Mouse (Mus musculus) ovary, postnatal 14 days (tissue): ENCODE results near the gene Leng8.

Experiments used
- DNase-seq: peaks from one replicate; pipeline ENCODE4 v3.0.0; 2022; ENCODE audit warnings: low spot score

The Leng8 gene

DNA sequence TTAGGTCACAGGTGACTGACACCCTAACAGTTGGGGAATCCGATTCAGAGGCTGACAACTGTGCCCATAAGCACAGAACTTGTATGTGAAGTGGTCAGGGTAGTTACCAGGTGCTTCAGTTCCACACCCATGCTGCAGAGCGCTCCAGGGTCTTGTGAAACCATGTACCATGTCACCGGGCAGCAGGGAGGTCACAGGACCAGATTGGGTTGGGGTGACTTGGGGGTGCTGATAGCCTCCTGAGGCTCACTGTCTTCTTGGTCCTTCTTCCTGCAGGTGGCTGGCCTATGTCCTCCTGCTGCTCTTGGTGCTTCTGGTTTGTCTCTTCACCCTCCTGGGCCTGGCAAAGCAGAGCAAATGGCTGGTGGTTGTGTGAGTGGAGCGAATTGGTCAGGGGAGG is 8.9 kb upstream of the Leng8 start:
- no peak for DNase-seq

GRCm38 (mm10) chr7:4128860-4129259 is 8.0 kb upstream of the Leng8 start:
- DNase-seq = no peak

GRCm38 (mm10) chr7:4130686-4131452 is 6.0 kb upstream of the Leng8 start:
- peak; percentile 76 for DNase-seq

GRCm38 (mm10) chr7:4131964-4132363 is 4.9 kb upstream of the Leng8 start:
- no peak for DNase-seq

DNA sequence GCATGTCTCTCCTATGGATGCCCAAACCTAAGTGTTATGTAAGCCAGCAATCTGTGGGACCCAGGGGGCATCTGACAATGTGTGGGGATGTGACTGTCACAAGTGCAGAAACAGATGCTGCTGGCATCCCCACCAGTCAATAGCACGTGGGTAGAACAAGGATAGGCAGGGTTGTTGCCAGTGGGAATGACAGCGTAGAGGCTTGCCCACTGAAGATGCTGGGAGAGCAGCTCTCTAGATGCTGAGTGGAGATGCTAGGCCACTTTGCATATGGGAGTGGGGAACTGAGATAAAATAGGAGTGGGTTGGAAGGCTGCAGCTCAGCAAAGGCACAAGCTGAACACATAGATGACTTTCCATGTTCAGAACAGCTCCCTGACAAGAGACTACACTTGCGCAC is 4.3 kb upstream of the Leng8 start:
- DNase-seq = no peak

GRCm38 (mm10) chr7:4132998-4133397 is 3.8 kb upstream of the Leng8 start:
- DNase-seq = no peak

- no peak for DNase-seq
Observed at GRCm38 (mm10) chr7:4134911-4135310, 1.9 kb upstream of the Leng8 start.

DNA sequence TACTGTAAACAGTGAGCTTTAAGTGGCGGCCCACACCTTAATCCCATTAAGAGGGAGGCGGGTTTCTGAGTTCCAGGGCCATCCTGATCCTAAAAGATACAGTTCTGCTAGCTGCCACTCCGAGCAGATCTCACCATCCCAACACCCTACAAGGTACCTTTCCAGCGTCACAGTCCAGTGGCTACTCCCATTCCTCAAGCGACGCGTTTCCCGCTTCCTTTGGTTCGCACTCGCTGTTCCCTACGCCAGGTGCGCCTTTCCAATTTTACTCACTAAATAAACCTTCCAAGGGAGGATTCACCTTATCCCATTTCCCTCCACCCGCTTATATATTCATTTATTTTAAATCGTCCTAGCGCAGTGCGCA is 452 bp upstream of the Leng8 start:
- DNase-seq = no peak

- no peak for DNase-seq
Observed at GRCm38 (mm10) chr7:4137746-4138145, 907 bp downstream of the Leng8 start.

DNA sequence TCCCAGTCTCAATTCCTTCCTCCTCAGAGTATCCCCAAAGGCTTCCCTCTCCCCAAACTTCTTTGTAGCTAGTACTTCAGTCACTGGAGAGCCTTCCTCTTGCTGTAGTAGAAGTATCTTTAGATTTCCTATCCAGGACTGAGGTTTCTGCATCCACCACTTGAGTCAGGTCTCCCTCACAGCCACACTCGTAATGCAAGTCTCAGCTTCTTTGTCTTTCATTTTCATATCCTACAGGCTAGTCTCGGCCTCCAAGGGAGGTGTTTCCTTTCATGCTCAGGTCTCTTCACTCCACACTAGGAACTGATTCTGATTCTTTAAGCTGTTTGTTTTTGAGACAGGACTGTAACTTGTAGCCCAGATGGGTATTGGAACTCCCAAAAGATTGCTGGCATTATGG is 1.3 kb downstream of the Leng8 start:
- no peak for DNase-seq

DNA sequence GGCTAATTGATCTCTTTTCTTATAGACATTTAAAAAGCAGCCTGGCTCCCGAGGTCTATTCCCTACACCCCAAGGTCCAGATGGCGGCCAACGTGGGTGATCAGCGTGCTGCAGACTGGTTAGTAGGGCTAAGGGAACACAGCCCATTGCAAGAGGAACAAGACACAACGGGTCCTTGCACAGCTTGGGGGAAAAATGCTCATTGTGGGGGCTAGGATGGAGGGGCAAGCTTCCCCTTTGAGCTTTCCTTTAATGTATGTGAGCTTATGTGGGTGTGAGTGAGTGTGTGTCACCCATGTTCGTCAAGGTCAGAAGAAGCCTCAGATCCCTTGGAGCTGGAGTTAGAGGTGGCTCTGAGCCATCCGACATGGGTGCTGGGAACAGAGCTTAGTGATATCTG is 1.8 kb downstream of the Leng8 start:
- no peak for DNase-seq

DNA sequence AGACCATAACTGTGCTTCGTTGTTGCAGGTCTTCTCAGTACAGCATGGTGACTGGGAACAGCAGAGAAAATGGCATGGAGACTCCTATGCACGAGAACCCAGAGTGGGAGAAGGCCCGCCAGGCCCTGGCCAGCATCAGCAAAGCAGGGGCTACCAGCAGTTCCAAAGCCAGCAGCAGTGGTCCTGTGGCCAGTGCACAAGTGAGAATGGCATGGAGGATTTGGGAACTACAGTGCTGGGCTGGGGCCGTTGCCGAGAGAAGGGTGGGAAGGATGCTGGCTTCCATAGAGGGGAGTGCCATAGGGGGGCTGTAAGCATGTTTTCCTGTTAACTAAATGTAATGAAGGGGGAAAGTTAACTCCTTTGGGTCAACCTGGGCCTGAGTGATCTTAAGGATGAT is 2.6 kb downstream of the Leng8 start:
- no peak for DNase-seq

DNA sequence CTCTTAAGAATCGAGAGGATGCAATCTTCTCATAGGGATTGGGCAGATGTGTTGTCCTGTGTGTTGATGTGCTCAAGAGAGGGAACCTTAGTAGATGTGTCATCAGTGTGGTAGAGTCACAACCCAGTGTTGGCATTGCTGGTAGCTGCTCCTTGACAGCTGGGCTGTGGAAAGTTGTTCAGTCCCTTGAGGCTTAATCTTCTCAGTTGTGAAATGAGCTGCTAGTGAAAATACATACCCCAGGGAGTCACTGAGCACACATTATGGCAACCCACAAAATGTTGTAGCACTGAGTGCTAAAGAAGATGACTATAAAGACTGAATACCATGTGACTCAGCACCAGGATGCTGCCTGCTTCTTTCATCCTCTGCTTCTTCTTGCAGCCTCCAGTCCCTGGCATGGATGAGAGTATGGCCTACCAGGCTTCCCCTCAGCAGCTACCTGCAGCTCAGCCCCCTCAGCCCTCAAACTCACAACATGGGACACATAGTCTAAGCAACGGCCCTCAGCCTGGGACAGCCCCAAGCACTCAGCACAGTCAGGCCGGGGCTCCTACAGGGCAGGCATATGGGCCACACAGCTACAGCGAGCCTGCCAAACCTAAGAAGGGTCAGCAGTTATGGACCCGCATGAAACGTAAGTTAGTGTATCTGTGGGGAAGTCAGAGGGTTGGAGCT is 4.9 kb downstream of the Leng8 start:
- DNase-seq = no peak

GRCm38 (mm10) chr7:4142796-4143445 is 6.1 kb downstream of the Leng8 start:
- DNase-seq = no peak

GRCm38 (mm10) chr7:4143506-4143905 is 6.7 kb downstream of the Leng8 start:
- DNase-seq = no peak

- no peak for DNase-seq
Observed at GRCm38 (mm10) chr7:4144046-4144445, 7.2 kb downstream of the Leng8 start.

DNA sequence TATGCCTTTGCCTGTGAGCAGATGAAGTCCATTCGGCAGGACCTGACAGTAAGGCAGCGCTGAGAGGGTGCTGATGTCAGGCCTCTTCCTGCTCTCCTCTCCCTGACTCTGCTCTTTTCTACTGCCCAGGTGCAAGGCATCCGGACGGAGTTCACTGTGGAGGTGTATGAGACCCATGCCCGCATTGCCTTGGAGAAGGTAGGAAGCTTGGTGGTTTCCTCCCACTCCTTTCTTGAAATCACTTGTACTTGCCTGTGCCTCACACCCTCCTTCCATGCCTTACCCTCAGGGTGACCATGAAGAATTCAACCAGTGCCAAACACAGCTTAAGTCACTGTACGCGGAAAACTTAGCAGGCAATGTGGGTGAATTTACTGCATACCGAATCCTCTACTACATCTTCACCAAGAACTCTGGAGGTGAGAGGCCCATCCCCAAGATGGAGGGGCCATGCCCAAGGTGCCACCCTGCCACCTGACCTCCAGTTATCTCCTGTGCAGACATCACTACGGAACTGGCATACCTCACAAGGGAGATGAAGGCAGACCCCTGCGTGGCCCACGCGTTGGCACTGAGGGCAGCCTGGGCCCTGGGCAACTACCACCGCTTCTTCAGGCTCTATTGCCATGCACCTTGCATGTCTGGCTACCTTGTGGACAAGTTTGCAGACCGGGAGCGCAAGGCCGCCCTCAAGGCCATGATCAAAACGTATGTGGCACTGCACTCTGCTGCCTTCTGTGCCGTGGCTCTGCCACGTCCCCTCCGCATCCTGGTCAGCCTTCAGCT is 8.1 kb downstream of the Leng8 start:
- DNase-seq = no peak

- no peak for DNase-seq
Observed at GRCm38 (mm10) chr7:4145552-4146190, 8.8 kb downstream of the Leng8 start.

- DNase-seq = no peak
Observed at GRCm38 (mm10) chr7:4146241-4147180, 9.7 kb downstream of the Leng8 start.

DNA sequence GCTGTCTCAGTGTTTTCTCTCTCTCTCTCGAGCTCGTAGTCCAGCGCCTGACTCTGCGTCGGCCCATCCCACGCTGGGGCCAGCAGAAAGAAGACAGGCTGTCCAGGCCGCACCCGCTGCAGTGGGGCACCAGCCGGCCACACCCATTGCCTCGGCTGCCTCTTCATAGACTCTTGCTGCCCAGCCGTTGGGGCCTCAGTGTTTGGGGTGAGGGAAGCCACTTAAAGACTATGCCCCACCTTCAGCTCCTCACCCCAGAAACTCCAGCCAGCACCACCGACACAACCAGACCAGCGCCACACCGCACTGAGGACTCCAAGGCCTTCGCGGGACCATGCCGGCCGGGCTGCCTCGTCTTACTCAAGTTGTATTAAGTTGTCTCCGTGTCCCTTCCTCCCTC is 10.5 kb downstream of the Leng8 start:
- no peak for DNase-seq

- DNase-seq = no peak
Observed at GRCm38 (mm10) chr7:4147836-4148235, 11.0 kb downstream of the Leng8 start.
